Mouse (Mus musculus) left cerebral cortex, postnatal 36 days (tissue): ENCODE measurements at regions not wholly inside any gene's neighbourhood (a gene's known extent, or its start where the extent isn't known, plus 50 kb on each side); places are given as distances from the start of the nearest gene placed in this dataset.
"Not testable (repeated sequence)": the region's sequence is repeated elsewhere in the genome, so short reads cannot be mapped to it uniquely, and the experiment has no call there.

Experiments used
- DNase-seq, 2 experiments: peaks; one replicate each; pipeline ENCODE4 v3.0.0; 2021 to 2022; ENCODE audit warnings: low spot score in 2 of 2, mixed read lengths in 1 of 2
- intact Hi-C: fragments of 180-260 bp; cut with DNase I; formaldehyde crosslinking; loops from one replicate; pipeline ENCODE4 v1.15.1; 2025

DNA sequence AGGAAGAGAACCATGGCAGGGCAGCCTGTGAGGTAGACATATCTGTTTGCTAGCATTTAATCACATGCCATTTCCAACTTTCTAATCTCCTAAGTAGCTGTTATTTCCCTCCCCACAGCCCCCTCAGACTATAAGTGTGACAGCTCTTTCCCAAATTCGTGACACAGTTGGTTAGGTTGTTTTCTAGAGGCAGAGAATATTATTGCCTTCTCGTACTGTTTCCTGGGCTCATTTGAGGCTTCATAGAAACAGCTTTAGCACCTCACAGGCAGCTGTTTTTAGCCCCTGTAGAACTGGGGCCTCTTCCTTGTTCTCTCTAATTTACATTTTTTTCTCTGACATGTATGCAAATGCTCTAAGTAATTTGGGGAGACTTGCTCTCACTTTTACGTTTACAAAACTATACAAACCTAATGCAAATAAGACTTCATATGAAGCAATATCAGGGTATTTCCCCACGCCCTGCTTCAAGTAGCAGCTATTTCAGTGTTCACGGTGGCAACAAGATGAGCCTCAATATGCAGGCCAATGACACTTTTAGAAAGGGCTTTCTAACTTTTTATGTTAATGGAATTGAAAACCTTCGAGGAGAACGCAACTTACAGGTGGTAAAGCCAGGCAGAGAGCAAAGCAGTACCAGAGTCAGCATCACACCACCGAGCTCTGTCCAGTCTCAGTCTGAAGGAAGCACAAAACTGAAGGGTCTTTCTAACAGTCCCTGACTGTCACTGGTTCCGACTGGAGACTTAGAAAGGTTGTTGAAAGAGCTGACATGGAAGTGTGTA lies 79.4 kb downstream of the Fam43a start:
- intact Hi-C loops, result no loop called here

DNA sequence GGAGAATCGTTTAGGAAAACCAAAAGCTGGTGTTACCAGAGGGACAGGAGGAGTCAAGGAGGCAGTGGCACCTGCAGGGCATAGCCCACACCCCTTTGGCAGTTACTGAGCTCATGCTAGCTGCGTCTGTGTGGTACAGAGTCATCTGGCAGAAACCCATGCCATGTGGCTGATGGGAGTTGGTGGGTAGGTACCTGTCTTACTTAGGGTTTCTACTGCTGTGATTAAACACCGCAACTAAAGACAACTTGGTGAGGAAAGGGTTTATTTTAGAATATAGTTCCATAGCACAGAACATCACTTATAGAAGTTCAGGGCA lies 79.9 kb downstream of the Fam43a start:
- intact Hi-C loops, result no loop called here
- no peak for DNase-seq

More for the DNA sequence above, 79.4 kb downstream of the Fam43a start:
- DNase-seq, result no peak

DNA sequence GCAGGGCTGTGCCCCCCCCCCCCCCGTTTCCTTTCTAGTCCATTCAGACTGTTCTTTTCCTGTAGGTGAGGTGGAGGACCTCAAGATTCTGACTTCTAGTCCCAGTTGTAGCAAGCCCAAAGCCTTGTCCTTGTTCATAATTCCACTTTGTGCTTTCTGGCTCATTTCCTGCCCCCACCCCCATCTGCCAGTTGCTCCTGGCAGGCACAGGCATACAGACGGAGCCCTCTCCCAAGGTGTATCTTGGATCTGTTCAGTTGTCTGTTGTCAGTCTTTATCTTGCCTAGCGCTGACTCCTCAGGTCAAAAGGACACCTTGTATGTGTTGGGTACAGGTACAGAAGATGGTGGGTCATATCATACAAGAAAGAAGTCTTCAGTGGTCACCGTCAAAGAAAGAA lies 81.9 kb downstream of the Fam43a start:
- DNase-seq, result no peak

DNA sequence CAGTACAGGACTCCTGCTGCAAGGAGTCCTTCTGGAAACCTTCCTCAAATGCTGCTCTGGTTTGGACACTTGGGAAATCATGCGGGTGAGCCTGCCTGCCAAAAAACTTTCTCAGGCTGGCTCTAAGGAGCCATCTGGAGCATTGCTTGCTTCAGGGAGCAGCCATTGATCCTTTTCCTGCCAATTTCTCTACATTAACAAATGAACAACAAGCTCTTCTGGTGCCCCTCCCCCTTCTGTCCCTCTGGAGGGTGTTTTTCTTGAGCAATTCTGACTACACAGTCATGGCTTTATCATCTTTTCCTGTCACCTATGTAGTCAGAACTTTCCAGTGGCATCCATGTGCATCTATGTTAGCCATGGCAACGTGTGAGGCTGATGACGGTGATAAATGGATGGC lies 84.5 kb downstream of the Fam43a start:
- intact Hi-C loops, result no loop called here
- peak in 1 of 2 experiments; percentile 23 for DNase-seq

More for the DNA sequence above, 81.9 kb downstream of the Fam43a start:
- intact Hi-C loops, result no loop called here

DNA sequence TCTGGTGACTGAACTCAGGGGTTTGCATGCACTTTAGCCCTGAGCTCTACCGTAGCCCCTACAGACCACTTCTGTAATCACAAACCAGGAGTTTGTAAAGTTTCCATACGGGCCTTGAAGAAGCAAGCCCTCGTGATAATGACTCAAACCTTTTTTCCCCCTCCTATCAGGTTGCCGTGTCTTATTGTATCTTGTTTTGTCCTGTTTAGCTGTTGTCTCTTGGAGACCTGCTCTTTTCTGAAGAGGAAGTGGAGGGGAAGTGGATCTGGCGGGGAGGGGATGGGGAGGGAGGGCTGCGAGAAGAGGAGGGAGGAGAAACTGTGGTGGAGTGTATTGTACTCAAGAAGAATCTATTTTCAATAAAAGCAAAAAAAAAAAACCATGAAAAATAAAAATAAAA lies 87.0 kb downstream of the Fam43a start:
- intact Hi-C loops, result no loop called here
- DNase-seq, result no peak

DNA sequence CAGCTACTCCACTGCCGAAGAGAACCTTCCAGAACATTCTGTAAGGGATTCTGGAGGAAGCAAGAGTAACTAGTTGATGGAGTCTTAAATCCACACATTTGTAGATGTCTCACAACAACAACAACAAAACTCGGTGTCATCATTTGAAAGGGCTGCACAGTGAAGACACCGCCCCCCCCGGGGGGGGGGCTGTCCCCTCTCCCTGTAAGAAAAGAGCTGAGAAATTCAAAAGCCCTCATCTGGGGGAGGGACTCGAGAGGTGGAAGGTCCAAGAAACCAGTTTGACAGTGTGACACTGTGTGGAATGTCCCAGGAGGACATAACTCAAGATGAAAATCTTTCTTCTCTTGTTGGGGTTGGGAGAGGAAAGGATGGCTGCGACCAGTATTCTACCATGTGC lies 87.7 kb downstream of the Fam43a start:
- DNase-seq, result no peak

DNA sequence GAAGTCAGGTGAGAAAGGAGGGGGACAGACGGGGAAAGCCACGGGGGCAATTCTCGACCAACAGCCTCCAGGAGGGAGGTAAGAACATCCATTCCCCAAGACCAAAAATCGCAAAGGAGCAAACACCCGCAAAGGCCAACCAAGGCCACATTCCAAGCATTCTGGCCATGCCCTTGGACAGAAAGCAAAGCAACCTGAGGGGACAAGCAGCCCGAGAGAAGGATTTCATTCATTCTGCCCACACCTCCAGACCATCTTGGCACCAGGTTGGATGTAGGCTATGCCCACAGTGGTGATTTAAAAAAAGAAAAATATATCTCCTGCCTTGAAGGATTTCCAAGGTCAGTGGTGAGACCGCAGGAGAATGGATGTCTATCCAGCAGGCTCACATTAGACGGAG lies 88.2 kb downstream of the Fam43a start:
- DNase-seq, result no peak
- intact Hi-C loops, result no loop called here

More for the DNA sequence above, 87.7 kb downstream of the Fam43a start:
- intact Hi-C loops, result no loop called here

DNA sequence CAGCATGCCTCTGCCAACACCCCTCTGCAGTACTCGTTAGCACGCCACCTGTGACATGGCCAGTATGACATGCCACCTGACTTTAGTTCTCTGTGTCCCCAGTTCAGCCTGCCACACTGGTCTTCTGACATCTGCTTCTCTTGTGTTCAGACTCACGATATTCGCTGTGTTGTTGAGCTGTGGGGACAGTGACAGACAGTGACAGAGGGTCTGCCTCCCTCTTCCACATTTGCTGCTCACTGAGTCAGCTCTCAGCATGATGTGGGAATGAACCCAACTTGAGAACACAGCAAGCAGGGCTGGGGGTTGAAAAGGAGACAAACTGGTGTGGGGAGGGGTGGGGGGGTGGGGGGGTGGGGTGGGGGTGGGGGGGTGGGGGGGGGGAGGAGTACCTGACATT lies 91.0 kb downstream of the Fam43a start:
- intact Hi-C loops, result no loop called here
- no peak for DNase-seq

DNA sequence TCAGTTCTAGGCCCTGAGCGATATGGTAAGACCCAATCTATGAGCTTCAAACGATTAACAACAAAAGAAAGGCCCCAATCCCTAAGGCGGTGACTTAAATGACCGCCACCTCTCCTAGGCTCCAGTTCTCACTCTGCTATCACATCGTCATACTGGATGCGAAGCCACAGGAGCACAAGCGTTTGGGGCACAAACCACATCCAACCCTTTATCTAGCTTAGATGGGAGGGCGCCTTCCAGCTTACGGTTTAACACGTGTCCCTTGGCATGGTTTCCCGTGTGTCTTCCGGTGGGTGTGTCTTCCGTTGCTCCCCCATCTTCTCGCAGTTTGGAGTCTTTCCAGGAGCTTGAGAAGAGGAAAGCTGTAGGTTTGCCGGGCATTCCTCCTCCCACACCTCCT lies 92.4 kb downstream of the Fam43a start:
- DNase-seq, result no peak
- intact Hi-C loops, result no loop called here

DNA sequence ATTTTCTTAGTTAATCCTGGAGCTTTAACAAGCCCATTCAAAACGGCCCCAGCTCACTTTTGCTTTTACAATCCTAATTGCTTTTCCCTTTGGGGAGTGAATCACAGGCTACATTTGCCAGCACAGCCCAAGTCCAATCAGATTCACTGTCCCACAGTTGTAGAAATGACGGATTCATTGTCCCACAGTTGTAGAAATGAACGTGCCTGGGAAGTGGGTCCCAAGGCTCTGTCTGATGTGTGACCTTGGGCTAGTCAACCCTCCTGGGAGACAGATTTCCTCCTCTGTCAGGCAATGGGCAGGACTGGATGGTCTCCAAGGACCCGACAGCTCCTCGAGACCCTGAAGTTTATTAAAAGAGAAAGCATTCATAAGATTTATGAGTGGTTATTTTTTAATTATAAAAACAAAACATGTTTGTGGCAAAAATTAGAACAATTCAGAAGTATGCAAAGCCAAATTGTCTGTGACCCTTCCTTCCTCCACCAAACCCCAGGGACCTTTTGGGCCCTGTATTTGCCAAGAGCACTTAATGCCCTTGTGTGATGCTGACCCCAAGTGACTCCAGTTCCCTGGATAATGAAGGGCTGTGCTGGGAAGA lies 93.1 kb downstream of the Fam43a start:
- intact Hi-C loops, result no loop called here
- no peak for DNase-seq

DNA sequence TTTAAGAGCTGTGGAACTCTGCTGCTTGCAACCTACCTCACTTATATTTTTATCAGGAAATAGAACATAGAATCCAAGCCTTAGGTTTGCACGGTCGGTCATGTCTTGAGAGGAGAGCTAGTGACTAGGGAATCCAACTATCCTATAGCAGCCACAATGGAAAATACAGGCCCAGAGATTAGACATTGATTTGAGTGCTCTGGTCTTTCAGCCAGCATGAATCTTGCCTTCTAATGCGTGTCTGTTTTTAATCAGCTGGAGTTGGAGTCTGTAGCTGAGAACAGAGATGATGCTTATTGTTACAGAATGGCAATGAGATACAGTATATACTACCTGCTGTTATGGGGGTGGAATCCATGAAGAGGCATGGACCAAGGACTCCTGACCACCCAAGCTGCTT lies 93.7 kb downstream of the Fam43a start:
- intact Hi-C loops, result no loop called here

DNA sequence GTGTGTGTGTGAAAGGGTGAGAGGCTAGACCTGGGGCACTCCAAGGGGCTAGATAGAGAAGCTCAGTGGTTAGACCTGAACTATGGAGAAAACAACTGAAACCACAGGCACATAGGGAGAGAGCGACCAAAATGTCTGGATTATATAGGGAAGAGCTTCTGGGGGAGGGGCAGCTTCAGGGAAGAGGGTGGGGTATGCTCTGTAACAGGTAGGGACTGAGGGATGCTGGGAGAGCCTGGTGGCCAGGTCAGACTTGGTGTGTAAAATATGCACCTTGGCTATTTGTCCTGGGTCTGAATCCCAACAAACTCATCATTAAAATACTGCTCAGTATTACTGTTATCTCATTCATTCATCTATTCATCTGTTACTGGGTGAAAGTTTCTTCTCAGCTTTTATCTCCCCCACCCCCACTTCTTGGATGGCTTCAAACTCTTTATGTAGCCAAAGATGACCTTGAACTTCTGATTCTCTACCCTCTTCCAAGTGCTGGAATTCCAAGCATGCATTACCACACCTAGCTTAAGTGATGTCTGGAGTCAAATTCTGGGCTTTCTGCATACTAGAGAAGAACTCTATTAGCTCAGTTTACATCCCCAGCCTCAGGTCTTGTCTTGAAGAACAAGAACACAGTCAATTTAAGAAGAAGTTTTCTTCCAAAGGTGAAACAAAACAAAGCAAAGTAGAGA lies 94.5 kb downstream of the Fam43a start:
- intact Hi-C loops, result no loop called here

More for the DNA sequence above, 93.7 kb downstream of the Fam43a start:
- DNase-seq, result no peak

DNA sequence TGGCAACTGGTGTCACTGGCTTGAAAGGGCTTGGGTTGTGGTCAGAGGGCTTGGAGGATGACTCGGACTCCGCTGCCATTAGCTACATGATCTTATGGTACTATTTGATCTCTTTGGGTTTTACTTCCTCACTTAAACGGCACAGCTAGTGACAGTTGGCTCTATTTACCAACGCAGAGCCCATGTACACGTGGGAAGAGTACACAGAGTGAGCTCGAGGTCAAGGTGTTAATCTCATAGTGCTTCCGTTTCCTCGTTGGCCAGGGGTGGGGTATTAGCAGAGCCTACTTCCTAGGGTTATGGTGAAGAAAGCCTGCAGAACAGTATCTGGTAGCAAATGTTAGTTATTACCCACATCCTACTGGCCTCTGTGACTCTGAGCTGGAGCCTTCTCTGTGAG lies 96.2 kb downstream of the Fam43a start:
- intact Hi-C loops, result no loop called here
- no peak for DNase-seq

More for the DNA sequence above, 94.5 kb downstream of the Fam43a start:
- no peak for DNase-seq

DNA sequence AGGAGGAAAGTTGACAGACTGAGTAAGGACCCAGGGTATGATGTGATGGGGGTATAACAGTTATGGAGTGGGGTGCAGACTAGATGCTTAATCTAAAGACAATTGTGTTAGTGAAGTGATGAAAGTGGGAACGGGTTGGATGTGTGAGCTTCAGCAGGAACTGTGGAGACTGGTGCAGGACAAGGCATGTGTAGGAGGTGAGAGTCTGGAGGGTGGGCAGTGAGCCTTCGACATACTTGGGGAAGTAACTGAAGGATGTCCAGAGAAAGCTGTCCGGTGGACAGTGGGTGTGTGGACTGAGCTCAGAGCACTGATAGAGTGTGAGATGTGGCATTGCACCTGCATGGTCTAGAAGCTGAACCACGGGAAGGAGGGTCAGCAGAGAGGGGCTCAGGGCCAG lies 97.7 kb downstream of the Fam43a start:
- intact Hi-C loops, result no loop called here
- DNase-seq, result no peak

DNA sequence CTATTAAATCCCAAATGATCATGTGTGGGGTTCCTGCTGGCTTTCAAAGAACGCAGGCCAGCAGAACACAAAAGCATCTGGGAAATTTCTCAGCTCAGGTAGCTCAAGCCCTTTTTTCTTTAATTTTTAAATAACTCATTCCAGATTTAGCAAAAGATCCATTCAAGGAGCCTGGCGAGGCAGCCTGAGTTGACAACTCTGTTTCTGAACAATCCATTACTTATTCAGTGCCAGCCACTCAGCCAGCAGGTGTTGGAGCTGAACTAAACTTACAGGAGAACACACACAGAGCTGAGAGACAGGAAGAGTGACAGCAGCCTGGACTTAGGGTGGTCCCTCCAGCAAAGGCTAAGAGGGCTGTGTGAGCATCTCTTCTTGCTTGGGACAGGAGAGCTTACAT lies 98.3 kb downstream of the Fam43a start:
- no peak for DNase-seq
- intact Hi-C loops, result no loop called here

DNA sequence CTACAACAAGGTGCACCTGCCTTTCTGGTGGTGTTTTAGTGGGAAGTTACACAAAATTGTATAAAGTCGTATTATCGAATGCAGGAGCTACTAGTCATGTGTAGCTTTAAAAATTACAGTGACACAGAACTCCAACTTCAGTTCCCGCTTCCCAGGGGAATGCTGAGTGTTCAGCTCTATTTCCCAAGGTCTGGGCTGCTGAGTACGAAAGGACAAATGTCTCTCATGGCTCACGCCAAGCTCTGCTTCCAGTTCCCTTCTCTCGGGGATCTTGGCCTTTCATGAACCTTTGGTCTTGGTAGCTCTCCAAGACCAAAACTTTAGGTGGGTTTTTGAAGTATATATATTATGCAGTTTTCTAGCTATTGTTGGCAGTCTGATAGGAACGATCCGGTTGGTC lies 104.3 kb downstream of the Fam43a start:
- DNase-seq, result no peak
- intact Hi-C loops, result no loop called here

DNA sequence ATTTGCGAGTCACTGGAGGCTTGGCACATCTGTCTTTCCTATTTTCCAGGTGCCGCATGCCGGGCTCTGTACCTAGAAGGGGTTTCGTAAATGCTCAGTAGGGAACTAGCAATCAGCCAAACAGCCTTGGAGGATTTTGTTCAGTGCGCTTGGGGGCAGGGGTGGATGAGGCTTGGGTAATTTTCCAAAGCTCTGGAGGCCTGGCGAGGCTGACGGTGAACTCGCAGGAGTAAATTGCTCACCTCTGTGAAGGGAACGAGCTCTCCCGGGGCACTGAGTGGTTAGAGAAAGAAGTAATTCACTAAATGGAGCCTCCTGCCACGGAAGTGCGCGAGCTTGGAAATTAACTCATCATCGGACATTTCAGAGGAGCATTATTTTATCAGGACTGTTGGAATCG lies 110.0 kb downstream of the Fam43a start:
- DNase-seq, result no peak
- intact Hi-C loops, result no loop called here

DNA sequence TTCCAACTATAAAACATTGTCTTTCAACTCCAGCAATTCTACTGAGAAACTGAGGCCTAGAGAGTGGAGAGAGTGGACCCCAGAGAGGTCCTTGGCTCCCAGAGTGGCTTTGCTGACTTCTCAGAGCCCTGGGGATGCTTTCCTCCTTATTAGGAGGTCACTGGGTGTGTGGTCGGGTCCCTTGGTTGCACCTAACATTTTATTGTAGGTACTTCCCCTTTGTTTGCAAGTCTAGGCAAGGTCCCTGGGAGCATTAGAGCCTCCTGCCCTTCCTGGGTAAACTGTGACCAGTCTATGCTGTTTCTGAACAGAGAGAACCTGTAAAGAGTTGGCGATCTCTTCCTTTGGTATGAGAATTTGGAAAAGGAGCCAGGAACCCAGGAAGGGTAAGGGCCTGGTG lies 110.5 kb downstream of the Fam43a start:
- DNase-seq, result no peak
- intact Hi-C loops, result no loop called here

DNA sequence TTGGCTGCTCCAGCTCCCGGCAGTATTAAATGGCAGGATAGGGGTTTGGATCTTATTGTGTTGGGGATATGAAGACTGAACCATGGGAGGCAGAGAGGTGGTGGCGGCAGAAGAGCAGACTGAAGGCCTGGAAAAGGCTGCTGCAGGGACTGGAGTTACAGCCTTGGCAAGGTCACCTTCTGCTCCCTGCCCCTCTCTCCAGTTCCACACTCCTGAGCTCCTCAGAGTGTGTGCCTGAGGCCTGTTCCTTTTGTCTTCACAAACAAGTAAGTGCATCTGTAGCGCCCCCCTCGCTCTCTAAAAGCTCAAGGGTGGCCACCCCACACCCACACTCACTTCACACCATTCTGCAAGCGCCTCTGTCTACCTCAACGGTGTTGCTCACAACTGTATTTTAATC lies 113.0 kb downstream of the Fam43a start:
- DNase-seq, result no peak
- intact Hi-C loops, result no loop called here

DNA sequence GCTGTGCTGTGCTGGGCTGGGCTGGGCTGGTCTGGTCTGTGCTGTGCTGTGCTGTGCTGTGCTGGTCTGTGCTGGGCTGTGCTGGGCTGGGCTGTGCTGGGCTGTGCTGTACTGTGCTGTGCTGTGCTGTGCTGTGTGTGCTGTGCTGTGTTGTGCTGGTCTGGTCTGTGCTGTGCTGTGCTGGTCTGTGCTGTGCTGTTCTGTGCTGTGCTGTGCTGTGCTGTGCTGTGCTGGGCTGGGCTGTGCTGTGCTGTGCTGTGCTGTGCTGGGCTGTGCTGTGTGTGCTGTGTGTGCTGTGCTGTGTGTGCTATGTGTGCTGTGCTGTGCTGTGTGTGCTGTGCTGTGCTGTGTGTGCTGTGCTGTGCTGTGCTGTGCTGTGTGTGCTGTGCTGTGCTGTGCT lies 118.1 kb downstream of the Fam43a start:
- not testable (repeated sequence) for DNase-seq

DNA sequence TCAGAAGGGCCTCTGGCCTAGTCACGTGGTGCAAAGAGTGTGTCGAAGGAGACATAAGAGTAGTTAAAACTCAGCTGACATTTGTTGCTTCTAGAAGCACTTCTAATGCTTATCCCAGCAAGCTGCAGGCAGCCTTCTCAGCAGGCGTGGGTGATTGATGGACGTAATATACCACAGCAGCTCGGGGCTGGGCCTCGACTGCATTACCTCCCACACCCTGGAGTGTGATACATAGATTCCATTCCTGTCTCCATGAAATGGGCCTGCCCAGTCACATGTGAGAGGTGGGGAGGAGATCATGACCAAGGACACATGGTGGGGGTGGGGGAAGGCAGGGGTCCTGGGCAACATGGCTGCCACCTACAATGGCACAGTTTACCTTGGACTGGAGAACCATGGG lies 121.3 kb downstream of the Fam43a start:
- DNase-seq, result no peak
- intact Hi-C loops, result no loop called here

More for the DNA sequence above, 118.1 kb downstream of the Fam43a start:
- intact Hi-C loops, result not testable (repeated sequence)
